Mouse (Mus musculus) A20 (cell line): ENCODE results near the gene Filip1l.
A peak's percentile ranks its signal among the peaks of the same experiment; 100 is the strongest.

Source experiments
- DNase-seq: peaks from one replicate; pipeline ENCODE4 v3.0.0-alpha.2; 2011; ENCODE audit warnings: low read depth, low spot score

Filip1l gene

GRCm38 (mm10) chr16:57564807-57565206, 211.9 kb downstream of the Filip1l start:
- no peak for DNase-seq

- no peak for DNase-seq
Observed at GRCm38 (mm10) chr16:57566215-57566614, 213.3 kb downstream of the Filip1l start.

GRCm38 (mm10) chr16:57568648-57569404, 215.9 kb downstream of the Filip1l start:
- DNase-seq: no peak

- DNase-seq: no peak
Observed at GRCm38 (mm10) chr16:57570789-57571311, 218.0 kb downstream of the Filip1l start.

GRCm38 (mm10) chr16:57573831-57574230, 220.9 kb downstream of the Filip1l start:
- DNase-seq: no peak

- no peak for DNase-seq
Observed at GRCm38 (mm10) chr16:57575764-57576388, 223.0 kb downstream of the Filip1l start.

- peak; percentile 49 for DNase-seq
Observed at GRCm38 (mm10) chr16:57577519-57577918, 224.6 kb downstream of the Filip1l start.

GRCm38 (mm10) chr16:57580041-57580440, 227.1 kb downstream of the Filip1l start:
- no peak for DNase-seq

GRCm38 (mm10) chr16:57582008-57582407, 229.1 kb downstream of the Filip1l start:
- DNase-seq: no peak

GRCm38 (mm10) chr16:57585201-57585600, 232.3 kb downstream of the Filip1l start:
- no peak for DNase-seq

- peak; percentile 67 for DNase-seq
Observed at GRCm38 (mm10) chr16:57593422-57594157, 240.7 kb downstream of the Filip1l start.

- no peak for DNase-seq
Observed at GRCm38 (mm10) chr16:57597295-57597957, 244.5 kb downstream of the Filip1l start.

GRCm38 (mm10) chr16:57601031-57601430, 248.1 kb downstream of the Filip1l start:
- DNase-seq: no peak

- DNase-seq: peak; percentile 96
Observed at GRCm38 (mm10) chr16:57606444-57607227, 253.7 kb downstream of the Filip1l start, which contains the start of gene Cmss1. TSS of gene Cmss1 (minus strand) at chr16:57606864.

GRCm38 (mm10) chr16:57611768-57612167, 258.9 kb downstream of the Filip1l start:
- DNase-seq: peak; percentile 65
